Mouse (Mus musculus): ENCODE measurements around the gene Zfp354b. TPM values are rescaled to one million over a fixed set of nuclear protein-coding genes. Genes with fewer than 3 reads are reported as not detected.

The Zfp354b gene
- polyA plus RNA-seq, 1 experiment from 2014 or later, result 1.8 TPM

DNA sequence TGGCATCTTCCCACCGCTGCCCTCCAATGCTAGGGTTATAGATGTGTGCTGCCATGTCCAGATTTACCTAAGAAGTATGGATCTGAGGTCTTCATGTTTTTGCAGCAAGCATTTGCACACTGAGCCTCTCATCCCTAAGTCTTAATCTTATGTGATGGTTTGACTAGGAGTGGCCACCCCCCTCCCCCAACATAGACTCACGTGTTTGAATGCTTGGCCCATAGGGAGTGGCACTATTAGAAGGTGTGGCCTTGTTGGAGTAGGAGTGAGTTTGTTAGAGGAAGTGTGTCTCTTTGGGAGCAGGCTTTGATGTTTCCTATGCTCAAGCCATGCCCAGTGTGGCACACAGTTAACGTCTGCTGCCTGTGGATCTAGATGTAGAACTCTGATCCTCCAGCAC is 52.8 kb downstream of the Zfp354b start:
- H3K4me2 ChIP-seq (replicated peaks), result no peak overlapping the region
- H3K9ac ChIP-seq, result no peak overlapping the region
- peaks cover 14% of the 10 kb centered on the region for H3K9me3 ChIP-seq
- no peak for ATAC-seq (ENCODE audit: insufficient number of reproducible peaks, insufficient read depth, low FRiP score, low TSS enrichment)
- H3K4me3 ChIP-seq, result no peak overlapping the region
- H3K36me3 ChIP-seq, result peaks cover 93% of the 10 kb centered on the region
- no peak overlapping the region for H3K27ac ChIP-seq
- H3K27me3 ChIP-seq, result no peaks in the 10 kb centered on the region
- WGBS, result 83% methylated on average over 3 of the region's 3 CpGs
- H3K4me1 ChIP-seq, result no peaks in the 10 kb centered on the region

Other genes starting within 250 kb of the Zfp354b start
- gene Zfp354c, start 103.9 kb downstream of the Zfp354b start, polyA plus RNA-seq (2016; fragmentation: Nextera tagmentation; extraction: Ambion mirVana), result 53.7 and 54.5 TPM in 2 replicates
- gene Zfp879, start 90.1 kb downstream of the Zfp354b start, polyA plus RNA-seq (2016; fragmentation: Nextera tagmentation; extraction: Ambion mirVana), result 0.77 and 1.1 TPM in 2 replicates
- gene Grm6, start 80.9 kb downstream of the Zfp354b start, polyA plus RNA-seq (2016; fragmentation: Nextera tagmentation; extraction: Ambion mirVana), result not detected in 2 replicates
- 13.7 and 15.5 TPM in 2 replicates for gene Zfp454, start 44.0 kb downstream of the Zfp354b start, polyA plus RNA-seq (2016; fragmentation: Nextera tagmentation; extraction: Ambion mirVana)
- 18.3 and 19.9 TPM in 2 replicates for gene Zfp2, start 15.5 kb downstream of the Zfp354b start, polyA plus RNA-seq (2016; fragmentation: Nextera tagmentation; extraction: Ambion mirVana)
- not detected in 2 replicates for gene 4933414I15Rik, start 12.1 kb upstream of the Zfp354b start, polyA plus RNA-seq (2016; fragmentation: Nextera tagmentation; extraction: Ambion mirVana)
- 1.0 TPM in 1 of 2 replicates, not detected in the other for gene Prop1, start 22.1 kb upstream of the Zfp354b start, polyA plus RNA-seq (2016; fragmentation: Nextera tagmentation; extraction: Ambion mirVana)
- gene Olfr1378, start 34.9 kb upstream of the Zfp354b start, polyA plus RNA-seq (2016; fragmentation: Nextera tagmentation; extraction: Ambion mirVana), result not detected in 2 replicates
- gene Olfr1377, start 50.3 kb upstream of the Zfp354b start, polyA plus RNA-seq (2016; fragmentation: Nextera tagmentation; extraction: Ambion mirVana), result not detected in 2 replicates
- not detected in 2 replicates for gene Olfr51, start 72.0 kb upstream of the Zfp354b start, polyA plus RNA-seq (2016; fragmentation: Nextera tagmentation; extraction: Ambion mirVana)
- gene Olfr54, start 82.6 kb upstream of the Zfp354b start, polyA plus RNA-seq (2016; fragmentation: Nextera tagmentation; extraction: Ambion mirVana), result not detected in 2 replicates
- not detected in 2 replicates for gene Olfr1375, start 116.5 kb upstream of the Zfp354b start, polyA plus RNA-seq (2016; fragmentation: Nextera tagmentation; extraction: Ambion mirVana)
- 9.2 and 10.6 TPM in 2 replicates for gene Zfp354a, start 127.6 kb upstream of the Zfp354b start, polyA plus RNA-seq (2016; fragmentation: Nextera tagmentation; extraction: Ambion mirVana)